Mouse (Mus musculus) liver, postnatal 0 days (tissue): Measurements from ENCODE around the gene Adcy7.

ENCODE experiments used
- CTCF ChIP-seq: sonication (generic); IDR thresholded peaks from 2 replicates; pipeline ENCODE4 v1.5.1; 2016; ENCODE audit warnings: antibody characterized with exemption, low read depth
- EP300 ChIP-seq: IDR thresholded peaks from 2 replicates; pipeline ENCODE4 v1.6.1; 2016; ENCODE audit warnings: antibody characterized with exemption, low read depth, mild to moderate bottlenecking

- no peak for TF ChIP-seq CTCF
- TF ChIP-seq EP300: no peak
Measured at GRCm38 (mm10) chr8:88227851-88228250, 44.4 kb upstream of the Adcy7 start.
